Mouse (Mus musculus) liver, adult (tissue): ENCODE measurements around the gene 4930438A08Rik.

Source experiments
- GATA4 ChIP-seq: IDR thresholded peaks from 2 replicates; pipeline ENCODE4 v1.6.1; 2014; ENCODE audit warnings: mild to moderate bottlenecking, low read length; ENCODE audit not compliant: insufficient replicate concordance

4930438A08Rik gene

GRCm38 (mm10) chr11:58268285-58268684, 6.3 kb upstream of the 4930438A08Rik start:
- no peak for TF ChIP-seq GATA4

GRCm38 (mm10) chr11:58275756-58276155, 1.2 kb downstream of the 4930438A08Rik start:
- TF ChIP-seq GATA4: no peak

- TF ChIP-seq GATA4: no peak
Observed at GRCm38 (mm10) chr11:58281970-58282496, 7.4 kb downstream of the 4930438A08Rik start.

- TF ChIP-seq GATA4: no peak
Observed at GRCm38 (mm10) chr11:58282518-58282917, 7.9 kb downstream of the 4930438A08Rik start.

- no peak for TF ChIP-seq GATA4
Observed at GRCm38 (mm10) chr11:58289992-58290682, 15.5 kb downstream of the 4930438A08Rik start.

- no peak for TF ChIP-seq GATA4
Observed at GRCm38 (mm10) chr11:58290812-58291211, 16.2 kb downstream of the 4930438A08Rik start.

- TF ChIP-seq GATA4: no peak
Observed at GRCm38 (mm10) chr11:58292791-58293190, 18.2 kb downstream of the 4930438A08Rik start.

GRCm38 (mm10) chr11:58297396-58297795, 22.8 kb downstream of the 4930438A08Rik start:
- no peak for TF ChIP-seq GATA4

GRCm38 (mm10) chr11:58301057-58301456, 26.5 kb downstream of the 4930438A08Rik start:
- TF ChIP-seq GATA4: no peak

GRCm38 (mm10) chr11:58301837-58302754, 27.5 kb downstream of the 4930438A08Rik start:
- TF ChIP-seq GATA4: peak; percentile 27; the same call in 1 of the 2 replicates

GRCm38 (mm10) chr11:58302774-58303445, 28.3 kb downstream of the 4930438A08Rik start:
- no peak for TF ChIP-seq GATA4

GRCm38 (mm10) chr11:58303594-58303993, 29.0 kb downstream of the 4930438A08Rik start:
- TF ChIP-seq GATA4: no peak

GRCm38 (mm10) chr11:58306860-58307308, 32.3 kb downstream of the 4930438A08Rik start, which contains the start of gene Zfp692:
Gene Zfp692 (plus strand): TSS chr11:58307069.
- no peak for TF ChIP-seq GATA4

GRCm38 (mm10) chr11:58307411-58308080, 32.9 kb downstream of the 4930438A08Rik start:
- no peak for TF ChIP-seq GATA4
